Mouse (Mus musculus): ENCODE results near the gene Olfr345. TPM values are rescaled to one million over a fixed set of nuclear protein-coding genes. Genes with fewer than 3 reads are reported as not detected.

Olfr345 gene
- not detected in 2 replicates for polyA plus RNA-seq (2012; rRNA removed)

- WGBS = 57% methylated on average over 1 of the region's 1 CpGs
- no peak within 1 kb of the TSS for H3K27ac ChIP-seq (ENCODE audit: insufficient read depth, low read length)
- no peak for TF ChIP-seq POLR2A (IDR thresholded peaks at IDR 0.05; ENCODE audit: low read depth, low read length)
- no peak for TF ChIP-seq CTCF (IDR thresholded peaks at IDR 0.05; ENCODE audit: extremely low read depth, insufficient read depth, insufficient read length, insufficient replicate concordance)
Observed at GRCm38 (mm10) chr2:36639741-36640140, at the start of gene Olfr345. Gene Olfr345 (plus strand): TSS chr2:36640041.

DNA sequence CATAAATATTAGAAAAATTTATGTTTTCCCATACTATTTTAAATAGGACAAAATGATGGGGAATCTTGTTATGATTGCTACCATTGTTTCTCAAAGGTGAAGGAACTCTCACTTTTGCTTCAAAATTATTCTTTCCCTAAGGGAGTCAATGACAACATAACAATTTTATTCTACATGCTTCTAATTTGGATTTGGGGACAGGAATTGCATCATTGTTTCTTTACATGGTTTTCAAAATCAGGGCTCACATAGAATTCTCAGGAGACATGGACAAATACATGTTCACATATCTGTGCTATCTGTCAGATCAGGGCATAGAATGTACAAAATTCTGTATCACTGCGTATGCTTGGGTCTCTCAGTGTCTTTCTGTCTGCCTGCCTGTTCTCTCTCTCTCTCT is 45.6 kb downstream of the Olfr345 start, which contains the start of gene Olfr346:
Olfr346 (plus strand) TSS at position 301 of the 400 bp plus-strand sequence.
- H3K4me1 ChIP-seq (ENCODE audit: control insufficient read depth, insufficient read depth, insufficient read length) = no peaks in the 10 kb centered on the region
- no peak within 1 kb of the TSS for H3K27ac ChIP-seq (ENCODE audit: insufficient read depth, low read length)
- 90% methylated on average over 1 of the region's 1 CpGs for WGBS
- no peaks in the 10 kb centered on the region for H3K27me3 ChIP-seq (ENCODE audit: control insufficient read depth, insufficient read depth, low read length)
- H3K4me3 ChIP-seq (ENCODE audit: extremely low read depth, insufficient read depth, insufficient read length) = no peak within 1 kb of the TSS
- H3K36me3 ChIP-seq (ENCODE audit: control insufficient read depth, insufficient read depth, low read length) = no peaks in the 10 kb centered on the region
- TF ChIP-seq CTCF (IDR thresholded peaks at IDR 0.05; ENCODE audit: extremely low read depth, insufficient read depth, insufficient read length, insufficient replicate concordance) = no peak
- TF ChIP-seq POLR2A (IDR thresholded peaks at IDR 0.05; ENCODE audit: low read depth, low read length) = no peak
- no peak for DNase-seq (ENCODE audit: low read depth in 1 of 2, low spot score in 2 of 2)

More at GRCm38 (mm10) chr2:36639741-36640140, at the start of gene Olfr345:
- no peaks in the 10 kb centered on the region for H3K27me3 ChIP-seq (ENCODE audit: control insufficient read depth, insufficient read depth, low read length)
- H3K4me3 ChIP-seq (ENCODE audit: extremely low read depth, insufficient read depth, insufficient read length) = no peak within 1 kb of the TSS
- no peak for DNase-seq (ENCODE audit: low read depth in 1 of 2, low spot score in 2 of 2)
- no peaks in the 10 kb centered on the region for H3K36me3 ChIP-seq (ENCODE audit: control insufficient read depth, insufficient read depth, low read length)
- H3K4me1 ChIP-seq (ENCODE audit: control insufficient read depth, insufficient read depth, insufficient read length) = no peaks in the 10 kb centered on the region

Other genes with a start within 250 kb of the Olfr345 start
- gene Olfr339, start 221.1 kb upstream of the Olfr345 start, polyA plus RNA-seq (2012; rRNA removed) = not detected in 2 replicates
- gene Olfr340, start 187.5 kb upstream of the Olfr345 start, polyA plus RNA-seq (2012; rRNA removed) = not detected in 2 replicates
- not detected in 2 replicates for gene Olfr341, start 157.6 kb upstream of the Olfr345 start, polyA plus RNA-seq (2012; rRNA removed)
- not detected in 2 replicates for gene Olfr342, start 115.0 kb upstream of the Olfr345 start, polyA plus RNA-seq (2012; rRNA removed)
- gene Olfr344, start 73.4 kb upstream of the Olfr345 start, polyA plus RNA-seq (2012; rRNA removed) = not detected in 2 replicates
- gene Olfr346, start 45.7 kb downstream of the Olfr345 start, polyA plus RNA-seq (2012; rRNA removed) = not detected in 2 replicates
- not detected in 2 replicates for gene Olfr347, start 91.9 kb downstream of the Olfr345 start, polyA plus RNA-seq (2012; rRNA removed)
- not detected in 2 replicates for gene Olfr348, start 144.2 kb downstream of the Olfr345 start, polyA plus RNA-seq (2012; rRNA removed)
- not detected in 2 replicates for gene Olfr50, start 150.5 kb downstream of the Olfr345 start, polyA plus RNA-seq (2012; rRNA removed)
- gene Olfr3, start 177.0 kb downstream of the Olfr345 start, polyA plus RNA-seq (2012; rRNA removed) = not detected in 2 replicates
- gene Olfr350, start 206.3 kb downstream of the Olfr345 start, polyA plus RNA-seq (2012; rRNA removed) = not detected in 2 replicates
- gene Olfr351, start 222.6 kb downstream of the Olfr345 start, polyA plus RNA-seq (2012; rRNA removed) = not detected in 2 replicates
- not detected in 2 replicates for gene Olfr352, start 228.4 kb downstream of the Olfr345 start, polyA plus RNA-seq (2012; rRNA removed)